Mouse (Mus musculus) forebrain, embryonic 13.5 days (tissue): Measurements from ENCODE around the gene Fam162a. TPM values are rescaled to one million over a fixed set of nuclear protein-coding genes. Genes with fewer than 3 reads are reported as not detected.
A peak's percentile ranks its signal among the peaks of the same experiment; 100 is the strongest.
"Not testable (repeated sequence)": the region's sequence is repeated elsewhere in the genome, so short reads cannot be mapped to it uniquely, and the experiment has no call there.

Experiments used
- ATAC-seq: fragments of 200-750 bp; cut with Nextera tagmentation; 2 replicates; pipeline ENCODE4 v1.8.0; 2017
- H3K27ac ChIP-seq: fragments of 300-500 bp; sonication (generic); 2 replicates; pipeline ENCODE4 v1.5.1; 2015; ENCODE audit warnings: inconsistent platforms, mild to moderate bottlenecking, moderate library complexity
- H3K27me3 ChIP-seq: fragments of 300-500 bp; sonication (generic); 2 replicates; pipeline ENCODE4 v1.6.1; 2015; ENCODE audit warnings: mild to moderate bottlenecking, inconsistent platforms
- H3K36me3 ChIP-seq: fragments of 300-500 bp; sonication (generic); 2 replicates; pipeline ENCODE4 v1.6.1; 2015; ENCODE audit warnings: mild to moderate bottlenecking, inconsistent platforms; ENCODE audit not compliant: poor library complexity, severe bottlenecking
- H3K4me1 ChIP-seq: fragments of 300-500 bp; sonication (generic); 2 replicates; pipeline ENCODE4 v1.6.1; 2015; ENCODE audit warnings: inconsistent platforms
- H3K4me2 ChIP-seq: fragments of 300-500 bp; sonication (generic); 2 replicates; pipeline ENCODE4 v1.6.1; 2015; ENCODE audit warnings: inconsistent platforms, mild to moderate bottlenecking, moderate library complexity
- H3K4me3 ChIP-seq: fragments of 300-500 bp; sonication (generic); 2 replicates; pipeline ENCODE4 v1.5.1; 2015; ENCODE audit warnings: mild to moderate bottlenecking, inconsistent platforms
- H3K9ac ChIP-seq: fragments of 300-500 bp; sonication (generic); 2 replicates; pipeline ENCODE4 v1.6.1; 2015; ENCODE audit warnings: mild to moderate bottlenecking, inconsistent platforms
- H3K9me3 ChIP-seq: fragments of 300-500 bp; sonication (generic); replicated peaks from 2 replicates; pipeline ENCODE4 v1.6.1; 2016; ENCODE audit warnings: inconsistent platforms
- WGBS: fragments of 180-500 bp; shearing (Covaris S2); methylation state at CpG from one replicate; pipeline ENCODE4 v1.1.7; 2015; 5-methylcytosine and 5-hydroxymethylcytosine counted together
- polyA plus RNA-seq: library from polyadenylated mRNA; unstranded; fragments of >200 nt; fragmentation: Nextera tagmentation; extraction: Ambion mirVana; gene quantifications from 2 replicates; pipeline ENCODE4 v1.2.1, GENCODE M21; 2015

Fam162a gene
- polyA plus RNA-seq, 1 experiment from 2014 or later: 242 TPM

- no peak overlapping the region for H3K4me2 ChIP-seq
- H3K9ac ChIP-seq: no peak overlapping the region
- no peaks in the 10 kb centered on the region for H3K9me3 ChIP-seq
- H3K36me3 ChIP-seq: peaks cover 28% of the 10 kb centered on the region
- H3K27me3 ChIP-seq: no peaks in the 10 kb centered on the region
- no peak overlapping the region for H3K27ac ChIP-seq
- ATAC-seq: no peak
- no peak overlapping the region for H3K4me3 ChIP-seq
- H3K4me1 ChIP-seq: no peaks in the 10 kb centered on the region
- WGBS: 93% methylated on average over 8 of the region's 8 CpGs
Observed at GRCm38 (mm10) chr16:36054920-36055319, 16.5 kb downstream of the Fam162a start.

GRCm38 (mm10) chr16:36053524-36054275 is 17.7 kb downstream of the Fam162a start:
- Histone ChIP-seq H3K9me3 (no peaks in the 10 kb centered on the region), H3K4me2 (no peak overlapping the region), H3K27ac (no peak overlapping the region), H3K9ac (no peak overlapping the region), H3K4me1 (no peaks in the 10 kb centered on the region), H3K36me3 (peaks cover 41% of the 10 kb centered on the region), H3K4me3 (no peak overlapping the region), H3K27me3 (no peaks in the 10 kb centered on the region)
- 91% methylated on average over 6 of the region's 6 CpGs for WGBS
- no peak for ATAC-seq

GRCm38 (mm10) chr16:36051491-36051890 is 19.9 kb downstream of the Fam162a start:
- no peak overlapping the region for H3K9ac ChIP-seq
- WGBS: 89% methylated on average over 6 of the region's 6 CpGs
- peaks cover 63% of the 10 kb centered on the region for H3K36me3 ChIP-seq

GRCm38 (mm10) chr16:36047538-36047937 is 23.9 kb downstream of the Fam162a start:
- Histone ChIP-seq H3K4me1 (peaks cover 16% of the 10 kb centered on the region), H3K4me2 (no peak overlapping the region), H3K4me3 (no peak overlapping the region), H3K27me3 (no peaks in the 10 kb centered on the region), H3K9ac (no peak overlapping the region), H3K36me3 (peaks cover 92% of the 10 kb centered on the region), H3K27ac (no peak overlapping the region), H3K9me3 (no peaks in the 10 kb centered on the region)
- ATAC-seq: no peak
- 90% methylated on average over 4 of the region's 4 CpGs for WGBS

More at GRCm38 (mm10) chr16:36051491-36051890, 19.9 kb downstream of the Fam162a start:
- H3K27me3 ChIP-seq: no peaks in the 10 kb centered on the region
- H3K9me3 ChIP-seq: no peaks in the 10 kb centered on the region
- no peak overlapping the region for H3K4me3 ChIP-seq
- H3K27ac ChIP-seq: no peak overlapping the region
- ATAC-seq: no peak
- H3K4me2 ChIP-seq: no peak overlapping the region
- H3K4me1 ChIP-seq: no peaks in the 10 kb centered on the region

- peaks cover 30% of the 10 kb centered on the region for H3K4me1 ChIP-seq
- no peaks in the 10 kb centered on the region for H3K9me3 ChIP-seq
- H3K36me3 ChIP-seq: peaks cover 57% of the 10 kb centered on the region
- no peak overlapping the region for H3K27ac ChIP-seq
- ATAC-seq: no peak
- H3K9ac ChIP-seq: no peak overlapping the region
- 93% methylated on average over 4 of the region's 4 CpGs for WGBS
- H3K4me2 ChIP-seq: no peak overlapping the region
- no peaks in the 10 kb centered on the region for H3K27me3 ChIP-seq
- no peak overlapping the region for H3K4me3 ChIP-seq
Observed at GRCm38 (mm10) chr16:36043964-36044363, 27.4 kb downstream of the Fam162a start.

GRCm38 (mm10) chr16:36043073-36043472 is 28.3 kb downstream of the Fam162a start:
- WGBS: 89% methylated on average over 10 of the region's 10 CpGs
- Histone ChIP-seq H3K9me3 (no peaks in the 10 kb centered on the region), H3K36me3 (peaks cover 48% of the 10 kb centered on the region), H3K27me3 (no peaks in the 10 kb centered on the region), H3K4me1 (peaks cover 30% of the 10 kb centered on the region), H3K4me3 (no peak overlapping the region), H3K9ac (no peak overlapping the region), H3K4me2 (no peak overlapping the region), H3K27ac (no peak overlapping the region)
- no peak for ATAC-seq

- Histone ChIP-seq H3K27me3 (no peaks in the 10 kb centered on the region), H3K4me3 (peak overlapping the region; percentile 63), H3K4me1 (peaks cover 30% of the 10 kb centered on the region), H3K9me3 (no peaks in the 10 kb centered on the region), H3K4me2 (peak overlapping the region; percentile 65), H3K9ac (peak overlapping the region; percentile 74), H3K27ac (peak overlapping the region; percentile 78), H3K36me3 (peaks cover 34% of the 10 kb centered on the region)
- ATAC-seq: no peak
- 31% methylated on average over 11 of the region's 11 CpGs for WGBS
Observed at GRCm38 (mm10) chr16:36041625-36042020, 29.8 kb downstream of the Fam162a start.

GRCm38 (mm10) chr16:36040640-36041624 is 30.5 kb downstream of the Fam162a start, which contains the start of gene Wdr5b:
Gene Wdr5b (plus strand): TSS chr16:36041190.
- Histone ChIP-seq H3K4me1 (peaks cover 30% of the 10 kb centered on the region), H3K9ac (peak within 1 kb of the TSS; percentile 74), H3K9me3 (no peaks in the 10 kb centered on the region), H3K4me3 (peak within 1 kb of the TSS; percentile 63), H3K36me3 (peaks cover 27% of the 10 kb centered on the region), H3K4me2 (peak within 1 kb of the TSS; percentile 65), H3K27ac (peak within 1 kb of the TSS; percentile 78), H3K27me3 (no peaks in the 10 kb centered on the region)
- WGBS: 2% methylated on average over 39 of the region's 39 CpGs
- ATAC-seq: peak; percentile 98

GRCm38 (mm10) chr16:36028120-36028519 is 43.3 kb downstream of the Fam162a start:
- ATAC-seq, H3K4me1 ChIP-seq, H3K9me3 ChIP-seq, H3K4me3 ChIP-seq, H3K4me2 ChIP-seq, H3K27ac ChIP-seq, H3K27me3 ChIP-seq, H3K9ac ChIP-seq: not testable (repeated sequence)
- 87% methylated on average over 1 of the region's 2 CpGs for WGBS
- H3K36me3 ChIP-seq: peaks cover 45% of the 10 kb centered on the region

GRCm38 (mm10) chr16:36016335-36016734 is 55.1 kb downstream of the Fam162a start:
- Histone ChIP-seq H3K27me3 (no peaks in the 10 kb centered on the region), H3K4me2 (no peak overlapping the region), H3K36me3 (peaks cover 42% of the 10 kb centered on the region), H3K9ac (no peak overlapping the region), H3K9me3 (no peaks in the 10 kb centered on the region), H3K4me3 (no peak overlapping the region), H3K4me1 (no peaks in the 10 kb centered on the region), H3K27ac (no peak overlapping the region)
- ATAC-seq: no peak
- WGBS: 98% methylated on average over 1 of the region's 1 CpGs

- Histone ChIP-seq H3K9ac (no peak overlapping the region), H3K4me1 (no peaks in the 10 kb centered on the region), H3K27me3 (no peaks in the 10 kb centered on the region), H3K9me3 (no peaks in the 10 kb centered on the region), H3K27ac (no peak overlapping the region), H3K36me3 (peaks cover 34% of the 10 kb centered on the region), H3K4me3 (no peak overlapping the region), H3K4me2 (no peak overlapping the region)
- 91% methylated on average over 3 of the region's 3 CpGs for WGBS
- ATAC-seq: no peak
Observed at GRCm38 (mm10) chr16:36008396-36008795, 63.0 kb downstream of the Fam162a start.

GRCm38 (mm10) chr16:35998852-35999251 is 72.5 kb downstream of the Fam162a start:
- H3K4me3 ChIP-seq, H3K4me1 ChIP-seq, H3K27me3 ChIP-seq, H3K27ac ChIP-seq, ATAC-seq, H3K4me2 ChIP-seq, H3K9ac ChIP-seq, H3K9me3 ChIP-seq: not testable (repeated sequence)
- peaks cover 17% of the 10 kb centered on the region for H3K36me3 ChIP-seq
- 97% methylated on average over 4 of the region's 4 CpGs for WGBS
